Mouse (Mus musculus) heart, adult 2 months (tissue): ENCODE measurements around the gene Plcg1. TPM values are rescaled to one million over a fixed set of nuclear protein-coding genes. Genes with fewer than 3 reads are reported as not detected.
A peak's percentile ranks its signal among the peaks of the same experiment; 100 is the strongest.

Experiments used
- DNase-seq, 2 experiments: peaks; one replicate each; pipeline ENCODE4 v3.0.0; 2021
- H3K27ac ChIP-seq: fragments of 200-600 bp; 2 replicates; pipeline ENCODE4 v1.8.1; 2022
- H3K27me3 ChIP-seq: fragments of 200-500 bp; 2 replicates; pipeline ENCODE4 v1.6.1; 2012; ENCODE audit warnings: mild to moderate bottlenecking, low read length, inconsistent platforms, mixed read lengths; ENCODE audit not compliant: control insufficient read depth, insufficient read depth
- H3K36me3 ChIP-seq: fragments of 200-500 bp; 2 replicates; pipeline ENCODE4 v1.6.1; 2012; ENCODE audit warnings: low read length, inconsistent platforms; ENCODE audit not compliant: control insufficient read depth, insufficient read depth
- H3K4me1 ChIP-seq: fragments of 200-500 bp; 2 replicates; pipeline ENCODE4 v1.6.1; 2011; ENCODE audit warnings: low read length; ENCODE audit not compliant: control insufficient read depth, insufficient read depth
- H3K4me3 ChIP-seq: fragments of 200-600 bp; 2 replicates; pipeline ENCODE4 v1.8.1; 2022
- H3K79me2 ChIP-seq: fragments of 200-500 bp; replicated peaks from 2 replicates; pipeline ENCODE4 v1.6.1; 2012; ENCODE audit warnings: mild to moderate bottlenecking, inconsistent platforms, low read length, moderate library complexity, mixed read lengths; ENCODE audit not compliant: control insufficient read depth, insufficient read depth
- H3K9ac ChIP-seq: fragments of 200-500 bp; 2 replicates; pipeline ENCODE4 v1.6.1; 2012; ENCODE audit warnings: low read depth, mild to moderate bottlenecking, control low read depth, inconsistent platforms, low read length, mixed read lengths
- CTCF ChIP-seq: fragments of 200-600 bp; IDR thresholded peaks from 2 replicates; pipeline ENCODE4 v1.8.1; 2022; ENCODE audit warnings: antibody characterized with exemption, mild to moderate bottlenecking, moderate library complexity
- EP300 ChIP-seq: fragments of 200-500 bp; IDR thresholded peaks from 2 replicates; pipeline ENCODE4 v1.6.1; 2011; ENCODE audit warnings: low read depth, low read length, control low read depth; ENCODE audit not compliant: insufficient read depth
- POLR2A ChIP-seq: fragments of 200-500 bp; IDR thresholded peaks from 2 replicates; pipeline ENCODE4 v1.6.1; 2011; ENCODE audit warnings: mild to moderate bottlenecking, low read depth, low read length, control low read depth; ENCODE audit not compliant: insufficient read depth
- WGBS: fragments of 180-500 bp; shearing (Covaris S2); methylation state at CpG from one replicate; pipeline ENCODE4 v1.1.7; 2018; 5-methylcytosine and 5-hydroxymethylcytosine counted together
- intact Hi-C: fragments of 180-260 bp; cut with DNase I; formaldehyde crosslinking; loops from one replicate; pipeline ENCODE4 v1.15.1; 2025
- polyA plus RNA-seq: library from polyadenylated mRNA; depleted of rRNA; stranded (reverse); fragments of >200 nt; gene quantifications from 2 replicates; pipeline ENCODE4 v1.2.3, GENCODE M21; 2012; rRNA removed
- total RNA-seq, 2 experiments: library from RNA; stranded (reverse); gene quantifications; 2 replicates each; pipeline ENCODE4 v1.2.3; 2021

Plcg1 gene
- total and polyA plus RNA-seq, 3 experiments: 45.8 to 67.2 (median 56.4) TPM

GRCm38 (mm10) chr2:160802326-160802725 lies 71.2 kb downstream of the Plcg1 start:
- no peak for DNase-seq
- 93% methylated on average over 3 of the region's 3 CpGs for WGBS
- peaks cover 3% of the 10 kb centered on the region; the same call in 1 of the 2 replicates for H3K79me2 ChIP-seq
- no peak overlapping the region for H3K9ac ChIP-seq
- intact Hi-C loops: no loop called here
- peaks cover 50% of the 10 kb centered on the region for H3K36me3 ChIP-seq
- peaks cover 27% of the 10 kb centered on the region for H3K4me1 ChIP-seq
- H3K4me3 ChIP-seq: no peak overlapping the region
- no peak overlapping the region for H3K27ac ChIP-seq
- TF ChIP-seq CTCF (no peak), POLR2A (no peak), EP300 (no peak)
- H3K27me3 ChIP-seq: no peaks in the 10 kb centered on the region

- 45% methylated on average over 4 of the region's 4 CpGs for WGBS
- intact Hi-C loops: loop anchor here (1.0 kb wide), 2 partner anchors 39 to 68 kb away; no protein-coding TSS in a partner anchor
- no peaks in the 10 kb centered on the region for H3K27me3 ChIP-seq
These were observed 73.9 kb downstream of the Plcg1 start for GRCm38 (mm10) chr2:160804794-160805527.

GRCm38 (mm10) chr2:160806091-160806521 lies 75.0 kb downstream of the Plcg1 start:
- no peak overlapping the region for H3K4me3 ChIP-seq
- H3K79me2 ChIP-seq: peaks cover 3% of the 10 kb centered on the region; the same call in 1 of the 2 replicates
- peak; percentile 68; the same call in 1 of the 2 replicates for TF ChIP-seq EP300
- TF ChIP-seq POLR2A: no peak; the same call in 1 of the 2 replicates
- 7% methylated on average over 3 of the region's 3 CpGs for WGBS
- H3K9ac ChIP-seq: peak overlapping the region; percentile 54
- intact Hi-C loops: loop anchor here (1.0 kb wide), 1 partner anchor 78 kb away; no protein-coding TSS in a partner anchor
- peaks cover 40% of the 10 kb centered on the region for H3K36me3 ChIP-seq
- no peaks in the 10 kb centered on the region for H3K27me3 ChIP-seq
- peaks cover 21% of the 10 kb centered on the region for H3K4me1 ChIP-seq
- H3K27ac ChIP-seq: peak overlapping the region; percentile 90
- peak; percentile 69 to 84 for DNase-seq

More at GRCm38 (mm10) chr2:160804794-160805527, 73.9 kb downstream of the Plcg1 start:
- H3K4me1 ChIP-seq: peaks cover 24% of the 10 kb centered on the region
- H3K79me2 ChIP-seq: peaks cover 3% of the 10 kb centered on the region; the same call in 1 of the 2 replicates
- peak overlapping the region; percentile 90 for H3K27ac ChIP-seq
- no peak overlapping the region for H3K4me3 ChIP-seq
- peak; percentile 46 to 57 for DNase-seq
- TF ChIP-seq EP300 (peak; percentile 38; the same call in 1 of the 2 replicates), POLR2A (peak; percentile 61; the same call in 1 of the 2 replicates), CTCF (no peak)
- H3K9ac ChIP-seq: peak overlapping the region; percentile 22
- peaks cover 35% of the 10 kb centered on the region for H3K36me3 ChIP-seq

- Histone ChIP-seq H3K27ac (no peak overlapping the region), H3K36me3 (peaks cover 20% of the 10 kb centered on the region), H3K79me2 (peaks cover under 1% of the 10 kb centered on the region; the same call in 1 of the 2 replicates), H3K27me3 (no peaks in the 10 kb centered on the region), H3K4me1 (peaks cover 9% of the 10 kb centered on the region), H3K4me3 (no peak overlapping the region), H3K9ac (no peak overlapping the region)
- intact Hi-C loops: no loop called here
- TF ChIP-seq POLR2A (no peak), EP300 (no peak), CTCF (no peak)
- DNase-seq: no peak
These were observed 79.3 kb downstream of the Plcg1 start for GRCm38 (mm10) chr2:160810376-160810775.

- Histone ChIP-seq H3K9ac (no peak overlapping the region), H3K4me3 (no peak overlapping the region), H3K4me1 (peaks cover 8% of the 10 kb centered on the region), H3K27me3 (no peaks in the 10 kb centered on the region), H3K36me3 (peaks cover 19% of the 10 kb centered on the region), H3K27ac (no peak overlapping the region), H3K79me2 (peaks cover 2% of the 10 kb centered on the region; the same call in 1 of the 2 replicates)
- 75% methylated on average over 1 of the region's 1 CpGs for WGBS
- no peak for TF ChIP-seq CTCF
- no peak for TF ChIP-seq EP300
- TF ChIP-seq POLR2A: no peak
- DNase-seq: no peak
- intact Hi-C loops: no loop called here
These were observed 79.7 kb downstream of the Plcg1 start for GRCm38 (mm10) chr2:160810802-160811201.

Other genes starting within 250 kb of the Plcg1 start
- 10 to 100 TPM; 44.1 to 46.8 TPM for gene Top1, start 85.4 kb upstream of the Plcg1 start, total RNA-seq
- gene Top1, start 85.4 kb upstream of the Plcg1 start, polyA plus RNA-seq: 5.6 and 6.9 TPM in 2 replicates
- gene Zhx3, start 141.7 kb downstream of the Plcg1 start, total RNA-seq: 10 to 100 TPM; 36.7 to 36.8 TPM
- gene Zhx3, start 141.7 kb downstream of the Plcg1 start, polyA plus RNA-seq: 7.9 and 14.0 TPM in 2 replicates
- gene Lpin3, start 149.4 kb downstream of the Plcg1 start, total RNA-seq: 1 to 10 TPM; 4.6 to 7.2 TPM
- 4.4 and 5.4 TPM in 2 replicates for gene Lpin3, start 149.4 kb downstream of the Plcg1 start, polyA plus RNA-seq
- 1 to 10 TPM; 1.5 to 2.8 TPM for gene Emilin3, start 181.0 kb downstream of the Plcg1 start, total RNA-seq
- gene Emilin3, start 181.0 kb downstream of the Plcg1 start, polyA plus RNA-seq: 0.04 TPM in 1 of 2 replicates, not detected in the other